Mouse (Mus musculus) bone marrow macrophage, adult 2 months (primary cell): Measurements from ENCODE around the gene Ttf1.

ENCODE experiments used
- CTCF ChIP-seq: IDR thresholded peaks from 2 replicates; pipeline ENCODE4 v1.5.1; 2012; ENCODE audit warnings: low read depth, mild to moderate bottlenecking, low read length, moderate library complexity
- POLR2A ChIP-seq: IDR thresholded peaks from 2 replicates; pipeline ENCODE4 v1.6.1; 2012; ENCODE audit warnings: mild to moderate bottlenecking, low read depth, low read length, borderline replicate concordance

DNA sequence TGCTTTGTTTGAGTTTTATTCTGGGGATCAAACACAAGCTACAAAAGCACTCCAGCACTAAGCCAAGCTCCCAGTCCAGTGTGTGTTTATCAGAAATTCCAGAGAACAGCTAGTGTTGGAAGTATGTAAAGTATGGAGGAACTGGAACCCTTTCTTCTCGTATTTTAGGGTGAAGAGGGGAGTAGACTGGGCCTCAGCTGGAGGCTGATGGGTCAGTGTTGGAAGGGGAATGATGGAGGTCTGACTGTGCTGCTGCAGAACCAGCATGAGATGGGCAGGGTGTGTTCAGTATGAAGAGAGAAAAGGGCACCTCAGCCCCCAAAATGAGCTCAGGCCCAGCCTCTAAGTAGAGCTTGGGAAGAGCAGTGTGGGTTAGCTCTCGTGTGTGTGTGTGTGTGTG is 16.2 kb downstream of the Ttf1 start:
- TF ChIP-seq POLR2A (no peak), CTCF (no peak)
